Mouse (Mus musculus) heart, embryonic 13.5 days (tissue): Measurements from ENCODE around the gene Cys1. TPM values are rescaled to one million over a fixed set of nuclear protein-coding genes. Genes with fewer than 3 reads are reported as not detected.

Experiments
- polyA plus RNA-seq: library from polyadenylated mRNA; unstranded; fragments of >200 nt; fragmentation: Nextera tagmentation; extraction: Ambion mirVana; gene quantifications from 2 replicates; pipeline ENCODE4 v1.2.1, GENCODE M21; 2015

The Cys1 gene
- polyA plus RNA-seq, 1 experiment from 2014 or later: 0.56 TPM

Other genes with a start within 250 kb of the Cys1 start
- gene Taf1b, start 183.5 kb downstream of the Cys1 start, polyA plus RNA-seq: 21.7 and 25.5 TPM in 2 replicates
- 2.0 and 2.1 TPM in 2 replicates for gene Grhl1, start 109.5 kb downstream of the Cys1 start, polyA plus RNA-seq
- 16.8 and 17.5 TPM in 2 replicates for gene Klf11, start 30.5 kb downstream of the Cys1 start, polyA plus RNA-seq
- gene Rrm2, start 26.4 kb upstream of the Cys1 start, polyA plus RNA-seq: 248 and 263 TPM in 2 replicates
- gene Mboat2, start 149.1 kb upstream of the Cys1 start, polyA plus RNA-seq: 27.7 and 30.5 TPM in 2 replicates